Mouse (Mus musculus) ES-E14 (cell line): ENCODE measurements around the gene Zfp873. TPM values are rescaled to one million over a fixed set of nuclear protein-coding genes. Genes with fewer than 3 reads are reported as not detected.
"Not testable (repeated sequence)": the region's sequence is repeated elsewhere in the genome, so short reads cannot be mapped to it uniquely, and the experiment has no call there.

ENCODE experiments used
- DNase-seq: peaks from one replicate; pipeline ENCODE4 v3.0.0-alpha.2; 2013; ENCODE audit warnings: low read depth, low spot score
- H3K27ac ChIP-seq: 2 replicates; pipeline ENCODE4 v1.5.1; 2012; ENCODE audit warnings: low read depth, mild to moderate bottlenecking, low read length, moderate library complexity, mixed read lengths; ENCODE audit not compliant: poor library complexity, insufficient read depth, severe bottlenecking
- H3K36me3 ChIP-seq: 2 replicates; pipeline ENCODE4 v1.6.1; 2012; ENCODE audit warnings: mild to moderate bottlenecking, low read length, moderate library complexity, mixed read lengths; ENCODE audit not compliant: control insufficient read depth, poor library complexity, insufficient read depth, severe bottlenecking
- H3K4me1 ChIP-seq, 2 experiments: fragments of 150-350 bp in 1 of 2; sonication (generic) in 1 of 2; 2 replicates each; pipeline ENCODE4 v1.6.1; 2012; ENCODE audit warnings: low read length in 2 of 2, mild to moderate bottlenecking in 1 of 2, mixed read lengths in 1 of 2; ENCODE audit not compliant: control insufficient read depth in 2 of 2, insufficient read depth in 2 of 2, poor library complexity in 1 of 2
- H3K4me3 ChIP-seq, 2 experiments: fragments of 150-350 bp in 1 of 2; sonication (generic) in 1 of 2; 2 replicates each; pipeline ENCODE4 v1.5.1; 2012; ENCODE audit warnings: low read length in 2 of 2, low read depth in 1 of 2, mild to moderate bottlenecking in 1 of 2, mixed read lengths in 1 of 2; ENCODE audit not compliant: insufficient read depth in 1 of 2, poor library complexity in 1 of 2, severe bottlenecking in 1 of 2
- H3K9ac ChIP-seq: 2 replicates; pipeline ENCODE4 v1.6.1; 2012; ENCODE audit warnings: low read depth, mild to moderate bottlenecking, low read length, mixed read lengths; ENCODE audit not compliant: poor library complexity, insufficient read depth, severe bottlenecking
- H3K9me3 ChIP-seq: fragments of 150-350 bp; sonication (generic); 2 replicates; pipeline ENCODE4 v1.6.1; 2012; ENCODE audit warnings: low read depth, mild to moderate bottlenecking, low read length; ENCODE audit not compliant: control insufficient read depth, insufficient read depth
- CHD2 ChIP-seq: IDR thresholded peaks from 2 replicates; pipeline ENCODE4 v1.6.1; 2014; ENCODE audit warnings: mild to moderate bottlenecking, low read depth, low read length, inconsistent platforms
- HCFC1 ChIP-seq: IDR thresholded peaks from 2 replicates; pipeline ENCODE4 v1.6.1; 2012; ENCODE audit warnings: low read length, inconsistent platforms, borderline replicate concordance; ENCODE audit not compliant: insufficient read depth
- MAFK ChIP-seq: IDR thresholded peaks from 2 replicates; pipeline ENCODE4 v1.6.1; 2014; ENCODE audit warnings: mild to moderate bottlenecking, low read depth, low read length, inconsistent platforms; ENCODE audit not compliant: insufficient read depth
- in situ Hi-C, 2 experiments: fragments of 600-800 bp; cut with MboI; formaldehyde crosslinking; loops; one replicate each; pipeline ENCODE4 v1.15.1; 2025; ENCODE audit warnings: low sequenced_read_pairs in 2 of 2, inconsistent platforms in 1 of 2; ENCODE audit not compliant: unreplicated experiment in 2 of 2
- total RNA-seq: library from RNA; depleted of rRNA; stranded (reverse); fragments of 300-350 nt; gene quantifications from 2 replicates; pipeline ENCODE4 v1.2.3, GENCODE M21; 2012; rRNA removed

The Zfp873 gene
- total RNA-seq, 1 experiment = 10.4 TPM

GRCm38 (mm10) chr10:82082728-82083621 is 35.1 kb downstream of the Zfp873 start, which contains the start of gene BC024063:
Gene BC024063, plus strand, starts transcription at chr10:82083353.
- DNase-seq = peak; percentile 91
- peak; percentile 60 for TF ChIP-seq CHD2
- 0 out of 2 replicates have a peak, but pooled peaks have one; percentile 34 for TF ChIP-seq HCFC1

GRCm38 (mm10) chr10:82083622-82083971 is 35.7 kb downstream of the Zfp873 start:
- DNase-seq, in situ Hi-C loops, H3K27ac ChIP-seq, H3K4me1 ChIP-seq, H3K9me3 ChIP-seq, H3K36me3 ChIP-seq: not testable (repeated sequence)
- Histone ChIP-seq H3K9ac (peak overlapping the region; percentile 92), H3K4me3 (peak overlapping the region; percentile 89 to 95)
- 0 out of 2 replicates have a peak, but pooled peaks have one; percentile 6 for TF ChIP-seq MAFK

More at GRCm38 (mm10) chr10:82082728-82083621, 35.1 kb downstream of the Zfp873 start, which contains the start of gene BC024063:
- H3K4me3 ChIP-seq = peak within 1 kb of the TSS; percentile 89 to 95
- H3K4me1 ChIP-seq, H3K36me3 ChIP-seq, in situ Hi-C loops, H3K9me3 ChIP-seq: not testable (repeated sequence)
- peak within 1 kb of the TSS; percentile 92 for H3K9ac ChIP-seq
- H3K27ac ChIP-seq = peak within 1 kb of the TSS; percentile 92

Other genes with a start within 250 kb of the Zfp873 start
- 1.6 and 2.6 TPM in 2 replicates for gene Gm4767, start 235.9 kb upstream of the Zfp873 start, total RNA-seq
- not detected in 2 replicates for gene Gm32687, start 184.2 kb upstream of the Zfp873 start, total RNA-seq
- gene Zfp781, start 117.6 kb upstream of the Zfp873 start, total RNA-seq = 6.2 and 6.6 TPM in 2 replicates
- gene BC024063, start 35.2 kb downstream of the Zfp873 start, total RNA-seq = 10.2 and 10.8 TPM in 2 replicates
- 6.6 and 8.4 TPM in 2 replicates for gene AU041133, start 79.9 kb downstream of the Zfp873 start, total RNA-seq
- gene Zfp938, start 193.2 kb downstream of the Zfp873 start, total RNA-seq = 7.3 and 7.6 TPM in 2 replicates